Mouse (Mus musculus) megakaryocyte, embryonic 14.5 days (primary cell): Measurements from ENCODE around the gene Serpini2.

ENCODE experiments used
- FLI1 ChIP-seq: IDR thresholded peaks from 2 replicates; pipeline ENCODE4 v1.6.1; 2012; ENCODE audit warnings: low read length, inconsistent platforms, mixed read lengths
- GATA1 ChIP-seq: IDR thresholded peaks from 3 replicates; pipeline ENCODE4 v1.6.1; 2012; ENCODE audit warnings: mixed read lengths, low read length, inconsistent platforms, borderline replicate concordance

GRCm38 (mm10) chr3:75297758-75298111, 27.9 kb upstream of the Serpini2 start:
- TF ChIP-seq GATA1: no peak
- no peak for TF ChIP-seq FLI1
